Comparison of ENCODE assay signal across 22 mouse cellular contexts in genomic region chrX:83787406-83787805, GRCm38 (mm10).
DNase-seq lines count a peak whose midpoint lies in the region; ATAC-seq and TF ChIP-seq lines count a peak whose summit lies in the region.
"Had no signal": no experiment of that assay in that cellular context is flagged by ENCODE, and none has a peak within 500 bp of the region (broad histone marks: within the 10 kb centered on the region; RNA-seq: fewer than 3 reads in every experiment).

No protein-coding gene starts in this region.

- H3K4me3 ChIP-seq in embryonic facial prominence, embryonic 11.5 days (ENCODE audit: low read depth, low read length), result no peak overlapping the region
- H3K4me3 ChIP-seq in embryonic facial prominence, embryonic 10.5 days, result no peak overlapping the region
- H3K4me3 ChIP-seq in layer of hippocampus, adult 2 months, result no peak overlapping the region
- H3K4me3 ChIP-seq: embryonic facial prominence, embryonic 15.5 days; forebrain, embryonic 10.5 days; heart, embryonic 15.5 days; hindbrain, embryonic 10.5 days; intestine, embryonic 15.5 days; limb, embryonic 13.5 days; liver, embryonic 15.5 days; midbrain, embryonic 12.5 days had no signal

- H3K36me3 ChIP-seq in embryonic facial prominence, embryonic 11.5 days (replicated peaks; ENCODE audit: control insufficient read depth, insufficient read depth, low read depth, low read length), result no peaks in the 10 kb centered on the region
- no peaks in the 10 kb centered on the region for H3K36me3 ChIP-seq in embryonic facial prominence, embryonic 10.5 days (replicated peaks)
- H3K36me3 ChIP-seq: embryonic facial prominence, embryonic 15.5 days; forebrain, embryonic 10.5 days; heart, embryonic 15.5 days; hindbrain, embryonic 10.5 days; intestine, embryonic 15.5 days; limb, embryonic 13.5 days; liver, embryonic 15.5 days; midbrain, embryonic 12.5 days had no signal

- no peak for ATAC-seq in embryonic facial prominence, embryonic 11.5 days (replicated peaks; ENCODE audit: insufficient number of reproducible peaks, low FRiP score, low TSS enrichment, low read depth)
- ATAC-seq: intestine, embryonic 15.5 days had no signal

- no peak overlapping the region for H3K27ac ChIP-seq in embryonic facial prominence, embryonic 11.5 days (replicated peaks; ENCODE audit: low read depth, low read length)
- H3K27ac ChIP-seq in embryonic facial prominence, embryonic 10.5 days (replicated peaks), result no peak overlapping the region
- H3K27ac ChIP-seq in layer of hippocampus, adult 2 months, result no peak overlapping the region
- H3K27ac ChIP-seq: embryonic facial prominence, embryonic 15.5 days; forebrain, embryonic 10.5 days; heart, embryonic 15.5 days; hindbrain, embryonic 10.5 days; intestine, embryonic 15.5 days; limb, embryonic 13.5 days; liver, embryonic 15.5 days; midbrain, embryonic 12.5 days had no signal

- no peaks in the 10 kb centered on the region for H3K4me1 ChIP-seq in embryonic facial prominence, embryonic 11.5 days (ENCODE audit: control insufficient read depth, insufficient read depth, low read length)
- H3K4me1 ChIP-seq in embryonic facial prominence, embryonic 10.5 days, result no peaks in the 10 kb centered on the region
- H3K4me1 ChIP-seq: embryonic facial prominence, embryonic 15.5 days; forebrain, embryonic 10.5 days; heart, embryonic 15.5 days; hindbrain, embryonic 10.5 days; intestine, embryonic 15.5 days; limb, embryonic 13.5 days; liver, embryonic 15.5 days; midbrain, embryonic 12.5 days had no signal

- H3K4me2 ChIP-seq in embryonic facial prominence, embryonic 11.5 days (ENCODE audit: low read depth, low read length), result no peak overlapping the region
- H3K4me2 ChIP-seq: embryonic facial prominence, embryonic 15.5 days; heart, embryonic 15.5 days; intestine, embryonic 15.5 days; limb, embryonic 13.5 days; liver, embryonic 15.5 days; midbrain, embryonic 12.5 days had no signal

- H3K9ac ChIP-seq in embryonic facial prominence, embryonic 11.5 days (replicated peaks; ENCODE audit: low read length), result no peak overlapping the region
- H3K9ac ChIP-seq: embryonic facial prominence, embryonic 15.5 days; heart, embryonic 15.5 days; intestine, embryonic 15.5 days; limb, embryonic 13.5 days; liver, embryonic 15.5 days; midbrain, embryonic 12.5 days had no signal

- H3K9me3 ChIP-seq in embryonic facial prominence, embryonic 11.5 days (replicated peaks; ENCODE audit: control insufficient read depth, low read length), result no peaks in the 10 kb centered on the region
- no peaks in the 10 kb centered on the region for H3K9me3 ChIP-seq in embryonic facial prominence, embryonic 10.5 days
- H3K9me3 ChIP-seq: embryonic facial prominence, embryonic 15.5 days; forebrain, embryonic 10.5 days; heart, embryonic 15.5 days; hindbrain, embryonic 10.5 days; intestine, embryonic 15.5 days; limb, embryonic 13.5 days; liver, embryonic 15.5 days; midbrain, embryonic 12.5 days had no signal

- H3K27me3 ChIP-seq in embryonic facial prominence, embryonic 11.5 days (ENCODE audit: control insufficient read depth, insufficient read depth, low read length), result no peaks in the 10 kb centered on the region
- no peaks in the 10 kb centered on the region for H3K27me3 ChIP-seq in embryonic facial prominence, embryonic 10.5 days (replicated peaks; ENCODE audit: low read depth, poor library complexity, severe bottlenecking)
- H3K27me3 ChIP-seq: embryonic facial prominence, embryonic 15.5 days; heart, embryonic 15.5 days; intestine, embryonic 15.5 days; limb, embryonic 13.5 days; liver, embryonic 15.5 days; midbrain, embryonic 12.5 days had no signal

- peak; percentile 1 for DNase-seq in embryonic facial prominence, embryonic 11.5 days (ENCODE audit: low spot score)
- no peak for DNase-seq in embryonic facial prominence, embryonic 10.5 days (ENCODE audit: low spot score)
- DNase-seq in layer of hippocampus, adult 2 months (ENCODE audit: low spot score in 2 of 2), result no peak
- no peak for DNase-seq in layer of hippocampus, adult 18-20 months (ENCODE audit: low spot score in 2 of 2)
- DNase-seq in 3T3-L1 (ENCODE audit: low read depth, low spot score) (peak; percentile 17), NIH3T3 (ENCODE audit: low read depth) (peak; percentile 2)
- DNase-seq in thymus, adult 18-20 months, result no peak
- DNase-seq in left cerebral cortex, adult 11 months (ENCODE audit: low spot score), result no peak
- DNase-seq: adrenal gland, adult 2 months; cerebellum, adult 11 months; cerebellum, postnatal 25 days; kidney, postnatal 10 days; lung, postnatal 4 days; spleen, adult 18-20 months had no signal

- peak; percentile 78 for TF ChIP-seq CTCF in layer of hippocampus, adult 2 months (conservative IDR thresholded peaks at IDR 0.05)

Comparison
In these comparisons a context has a peak if more than half of its experiments do, and no peak if none do; other contexts are left out.
1. DNase-seq: peak in embryonic facial prominence, embryonic 11.5 days (single experiment), 3T3-L1 (single experiment) and NIH3T3 (single experiment); none in embryonic facial prominence, embryonic 10.5 days (single experiment), layer of hippocampus, adult 2 months (0 of 2), layer of hippocampus, adult 18-20 months (0 of 2), thymus, adult 18-20 months (0 of 2) and left cerebral cortex, adult 11 months (single experiment).